Mouse (Mus musculus) C2C12 (cell line): ENCODE measurements around the gene Gpm6b.

Experiments used
- CEBPB ChIP-seq: IDR thresholded peaks from one replicate; pipeline ENCODE4 v1.6.1; 2011; ENCODE audit warnings: low read depth, mild to moderate bottlenecking, control low read depth, moderate library complexity
- CTCF ChIP-seq: IDR thresholded peaks from one replicate; pipeline ENCODE4 v1.5.1; 2011; ENCODE audit not compliant: control insufficient read depth, insufficient read depth, insufficient read length
- MAX ChIP-seq: IDR thresholded peaks from one replicate; pipeline ENCODE4 v1.6.1; 2011; ENCODE audit warnings: mild to moderate bottlenecking, control low read depth
- MYOD1 ChIP-seq: IDR thresholded peaks from one replicate; pipeline ENCODE4 v1.6.1; 2011; ENCODE audit warnings: low read depth; ENCODE audit not compliant: control insufficient read depth, insufficient read length
- MYOG ChIP-seq: IDR thresholded peaks from one replicate; pipeline ENCODE4 v1.6.1; 2011; ENCODE audit not compliant: control insufficient read depth, insufficient read length; ENCODE audit errors: extremely low read depth
- USF1 ChIP-seq: IDR thresholded peaks from one replicate; pipeline ENCODE4 v1.6.1; 2011; ENCODE audit warnings: low read depth, mild to moderate bottlenecking, control low read depth, moderate library complexity

- TF ChIP-seq MYOD1 = no peak
- TF ChIP-seq CTCF = no peak
- TF ChIP-seq MYOG = no peak
- TF ChIP-seq CEBPB = no peak
- TF ChIP-seq MAX = no peak
- no peak for TF ChIP-seq USF1
Observed at GRCm38 (mm10) chrX:166302791-166303190, 64.1 kb downstream of the Gpm6b start.
